Mouse (Mus musculus) adrenal gland, postnatal 14 days (tissue): ENCODE data around the gene Adamtsl3. TPM values are rescaled to one million over a fixed set of nuclear protein-coding genes. Genes with fewer than 3 reads are reported as not detected.

Experiments
- DNase-seq: peaks from one replicate; pipeline ENCODE4 v3.0.0; 2021; ENCODE audit warnings: mixed read lengths
- total RNA-seq: library from RNA; stranded (reverse); gene quantifications from 2 replicates; pipeline ENCODE4 v1.2.3, GENCODE M21; 2021

Gene Adamtsl3
- total RNA-seq, 1 experiment from 2014 or later, result 3.8 TPM

DNA sequence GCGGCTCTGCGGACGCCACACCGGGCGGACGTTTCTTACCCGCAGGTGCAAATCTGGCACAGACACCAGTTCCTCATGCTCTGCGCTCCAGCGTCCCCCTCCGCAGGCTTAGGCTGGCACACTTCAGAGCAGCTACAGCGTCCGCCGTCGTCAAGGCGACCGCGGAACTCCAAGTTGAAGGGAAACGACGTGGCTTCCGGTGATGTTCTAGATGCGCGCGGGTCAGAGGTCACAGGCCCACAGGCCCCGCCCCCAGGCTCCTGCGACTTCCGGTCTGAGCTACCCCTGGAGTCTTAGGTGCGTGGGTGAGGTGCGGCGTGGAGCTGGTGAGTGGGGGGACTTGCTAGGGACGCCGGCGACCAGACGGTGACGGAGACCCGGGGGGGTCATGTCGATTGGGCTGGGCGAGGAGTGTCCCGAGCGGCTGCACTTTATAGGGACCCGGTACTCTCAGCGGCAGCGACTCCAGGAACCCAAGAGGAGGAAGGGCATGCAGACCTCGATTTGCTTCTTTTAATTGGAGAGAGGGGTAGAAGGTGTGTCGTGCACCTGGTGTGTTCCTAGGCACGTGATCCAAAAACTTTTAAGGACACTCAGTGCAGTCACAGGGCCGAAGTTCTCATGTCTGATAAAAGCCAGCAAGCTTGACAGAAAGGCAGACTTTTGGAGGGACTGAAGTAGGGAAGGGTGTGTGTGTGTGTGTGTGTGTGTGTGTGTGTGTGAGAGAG, 313.0 kb downstream of the Adamtsl3 start, which contains the start of the genes Saxo2 and Efl1:
Saxo2 (minus strand) TSS at position 176 of the 728 bp plus-strand sequence.
Efl1 (plus strand) TSS at position 262 of the 728 bp plus-strand sequence.
- peak; percentile 97 for DNase-seq

GRCm38 (mm10) chr7:82649081-82649445, 313.6 kb downstream of the Adamtsl3 start:
- DNase-seq, result no peak

Other genes with a start within 250 kb of the Adamtsl3 start
- gene Sh3gl3, start 161.9 kb upstream of the Adamtsl3 start, total RNA-seq, result 8.9 and 12.9 TPM in 2 replicates